Mouse (Mus musculus) ES-Bruce4 (cell line): ENCODE data around the gene Btbd18.

Experiments
- CTCF ChIP-seq: IDR thresholded peaks from one replicate; pipeline ENCODE4 v1.8.1; 2011; ENCODE audit warnings: low read depth, low read length
- POLR2A ChIP-seq: IDR thresholded peaks from one replicate; pipeline ENCODE4 v1.8.1; 2011; ENCODE audit warnings: low read length; ENCODE audit not compliant: insufficient read depth

- TF ChIP-seq POLR2A: no peak
- TF ChIP-seq CTCF: no peak
Measured at GRCm38 (mm10) chr2:84636231-84636741, 22.6 kb upstream of the Btbd18 start.
